In the genomic region with DNA sequence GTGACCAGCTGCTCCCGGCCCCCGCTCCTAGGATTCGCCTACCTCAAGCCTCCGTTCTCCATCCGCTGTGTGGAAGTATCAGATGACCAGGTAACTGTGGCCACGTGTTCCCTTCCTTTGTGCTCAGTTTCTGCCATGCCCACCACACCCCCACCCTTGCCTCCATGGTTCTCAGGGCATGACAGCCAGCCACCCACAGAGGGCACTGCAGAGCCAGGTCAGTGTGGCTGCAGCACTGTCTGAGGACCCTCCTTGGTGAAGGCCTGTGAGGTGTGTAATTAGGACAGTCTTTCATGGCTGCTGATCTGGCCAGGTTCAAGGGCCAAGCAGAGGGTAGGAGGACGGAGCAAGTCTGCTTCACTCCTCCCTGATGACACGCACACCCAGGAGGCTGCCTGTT, we compare ENCODE assay signal across 12 mouse cellular contexts. TPM values are rescaled to one million over a fixed set of nuclear protein-coding genes. Genes with fewer than 3 reads are reported as not detected.
DNase-seq lines count a peak whose midpoint lies in the region; ATAC-seq and TF ChIP-seq lines count a peak whose summit lies in the region.
"Had no signal": no experiment of that assay in that cellular context is flagged by ENCODE, and none has a peak within 500 bp of the region (broad histone marks: within the 10 kb centered on the region; RNA-seq: fewer than 3 reads in every experiment).

No protein-coding gene starts in this region.

- H3K4me2 ChIP-seq in liver, postnatal 0 days (ENCODE audit: low read depth, low read length) = no peak overlapping the region
- H3K4me2 ChIP-seq: heart, embryonic 15.5 days; neural tube, embryonic 12.5 days had no signal

- WGBS in liver, postnatal 0 days (ENCODE audit: insufficient replicate concordance) = 81% methylated on average over 8 of the region's 8 CpGs
- 90% methylated on average over 8 of the region's 8 CpGs for WGBS in bone marrow, adult 2 months

- H3K4me3 ChIP-seq in gastrocnemius, adult 2 months = no peak overlapping the region
- H3K4me3 ChIP-seq in liver, postnatal 0 days (ENCODE audit: low read depth, low read length) = no peak overlapping the region
- H3K4me3 ChIP-seq in bone marrow, adult 2 months (replicated peaks; ENCODE audit: control insufficient read depth, low read depth, low read length) = no peak overlapping the region
- H3K4me3 ChIP-seq: heart, embryonic 15.5 days; neural tube, embryonic 12.5 days had no signal

- no peak for DNase-seq in gastrocnemius, adult 2 months
- DNase-seq in gastrocnemius, postnatal 14 days = no peak
- DNase-seq in liver, postnatal 0 days = no peak
- DNase-seq in liver = no peak
- peak; percentile 63 for DNase-seq in retina, embryonic 14.5 days (ENCODE audit: low spot score)
- no peak for DNase-seq in urinary bladder, postnatal 36 days (ENCODE audit: low spot score in 2 of 2)
- no peak for DNase-seq in gastrocnemius, postnatal 10 days
- DNase-seq: cerebellum, adult 8-10 months had no signal

- H3K9ac ChIP-seq in liver, postnatal 0 days (replicated peaks) = no peak overlapping the region
- H3K9ac ChIP-seq: heart, embryonic 15.5 days; neural tube, embryonic 12.5 days had no signal

- TF ChIP-seq EP300 in liver, postnatal 0 days (IDR thresholded peaks at IDR 0.05; ENCODE audit: low read depth) = no peak

- TF ChIP-seq POLR2A in bone marrow, adult 2 months (IDR thresholded peaks at IDR 0.05; ENCODE audit: borderline replicate concordance, control insufficient read depth, low read depth, low read length) = no peak

- H3K27ac ChIP-seq in gastrocnemius, adult 2 months = no peak overlapping the region
- H3K27ac ChIP-seq in liver, postnatal 0 days (ENCODE audit: low read depth) = no peak overlapping the region
- no peak overlapping the region for H3K27ac ChIP-seq in bone marrow, adult 2 months (ENCODE audit: control insufficient read depth, insufficient read depth, low read depth, low read length, poor library complexity)
- H3K27ac ChIP-seq: heart, embryonic 15.5 days; neural tube, embryonic 12.5 days had no signal

- peaks cover 6% of the 10 kb centered on the region; the same call in 1 of the 2 replicates for H3K4me1 ChIP-seq in liver, postnatal 0 days (ENCODE audit: insufficient read depth)
- H3K4me1 ChIP-seq in bone marrow, adult 2 months (ENCODE audit: control insufficient read depth, insufficient read depth, low read length) = no peaks in the 10 kb centered on the region

- intact Hi-C loops in gastrocnemius, adult 2 months (cut with DNase I) = no loop called here
- intact Hi-C loops in gastrocnemius, postnatal 14 days (cut with DNase I; ENCODE audit: low total_unique reads) = no loop called here

- H3K27me3 ChIP-seq in liver, postnatal 0 days (ENCODE audit: insufficient read depth, low read length) = no peaks in the 10 kb centered on the region
- H3K27me3 ChIP-seq: heart, embryonic 15.5 days; neural tube, embryonic 12.5 days; Patski had no signal

- peaks cover 58% of the 10 kb centered on the region for H3K36me3 ChIP-seq in liver, postnatal 0 days (replicated peaks; ENCODE audit: insufficient read depth, low read length)

- no peak for ATAC-seq in liver, postnatal 0 days
- ATAC-seq: Patski had no signal

- peak; percentile 33 for TF ChIP-seq CTCF in gastrocnemius, adult 2 months (IDR thresholded peaks at IDR 0.05)
- peak; percentile 48 for TF ChIP-seq CTCF in liver, postnatal 0 days (IDR thresholded peaks at IDR 0.05; ENCODE audit: low read depth)
- TF ChIP-seq CTCF in bone marrow, adult 2 months (IDR thresholded peaks at IDR 0.05; ENCODE audit: control insufficient read depth, insufficient read depth, low read length) = peak; percentile 26; the same call in 1 of the 2 replicates

- H3K9me3 ChIP-seq in liver, postnatal 0 days (ENCODE audit: low read length) = no peaks in the 10 kb centered on the region
- H3K9me3 ChIP-seq: heart, embryonic 15.5 days; neural tube, embryonic 12.5 days had no signal

RNA-seq across cellular contexts. Expression of a gene that starts 25.3 kb away (rescaled TPM):
- total RNA-seq in gastrocnemius, adult 2 months (2021) = 10 to 100 TPM; 17.3 to 19.0 TPM
- 10 to 100 TPM in 1 of 2 experiments, 1 to 10 TPM in 1; 9.9 to 11.4 TPM for total RNA-seq in gastrocnemius, postnatal 14 days (2021)
- 3.8 and 4.5 TPM in 2 replicates for polyA plus RNA-seq in liver, postnatal 0 days (2015; fragmentation: Nextera tagmentation; extraction: Ambion mirVana)
- polyA plus RNA-seq in bone marrow, adult 2 months (2011; ENCODE audit: insufficient read depth, insufficient read length, low replicate concordance, missing spikeins) = 6.2 and 9.1 TPM in 2 replicates
- 10 to 100 TPM; 10.4 to 11.0 TPM for total RNA-seq in gastrocnemius, postnatal 10 days (2021)

RNA-seq across cellular contexts. Expression of a gene that starts 25.5 kb away (rescaled TPM):
- total RNA-seq in gastrocnemius, adult 2 months (2021) = 10 to 100 TPM in 1 of 2 experiments, 1 to 10 TPM in 1; 9.6 to 10.3 TPM
- 10 to 100 TPM in 1 of 2 experiments, 1 to 10 TPM in 1; 9.1 to 13.8 TPM for total RNA-seq in gastrocnemius, postnatal 14 days (2021)
- polyA plus RNA-seq in liver, postnatal 0 days (2015; fragmentation: Nextera tagmentation; extraction: Ambion mirVana) = 9.4 and 10.7 TPM in 2 replicates
- 6.7 and 7.7 TPM in 2 replicates for polyA plus RNA-seq in bone marrow, adult 2 months (2011; ENCODE audit: insufficient read depth, insufficient read length, low replicate concordance, missing spikeins)
- total RNA-seq in gastrocnemius, postnatal 10 days (2021) = 10 to 100 TPM; 13.8 to 15.1 TPM

RNA-seq across cellular contexts. Expression of a gene that starts 38.1 kb away (rescaled TPM):
- 100 to 1,000 TPM; 116 to 120 TPM for total RNA-seq in gastrocnemius, adult 2 months (2021)
- total RNA-seq in gastrocnemius, postnatal 14 days (2021) = 10 to 100 TPM; 64.7 to 67.5 TPM
- 11.1 and 11.3 TPM in 2 replicates for polyA plus RNA-seq in liver, postnatal 0 days (2015; fragmentation: Nextera tagmentation; extraction: Ambion mirVana)
- polyA plus RNA-seq in bone marrow, adult 2 months (2011; ENCODE audit: insufficient read depth, insufficient read length, low replicate concordance, missing spikeins) = 27.8 and 51.0 TPM in 2 replicates
- 10 to 100 TPM; 52.3 to 55.6 TPM for total RNA-seq in gastrocnemius, postnatal 10 days (2021)

RNA-seq across cellular contexts. Expression of a gene that starts 38.2 kb away (rescaled TPM):
- total RNA-seq in gastrocnemius, adult 2 months (2021) = 10 to 100 TPM; 16.8 to 21.1 TPM
- total RNA-seq in gastrocnemius, postnatal 14 days (2021) = 10 to 100 TPM; 24.2 to 25.0 TPM
- 16.4 and 17.4 TPM in 2 replicates for polyA plus RNA-seq in liver, postnatal 0 days (2015; fragmentation: Nextera tagmentation; extraction: Ambion mirVana)
- polyA plus RNA-seq in bone marrow, adult 2 months (2011; ENCODE audit: insufficient read depth, insufficient read length, low replicate concordance, missing spikeins) = 17.4 and 29.7 TPM in 2 replicates
- total RNA-seq in gastrocnemius, postnatal 10 days (2021) = 10 to 100 TPM; 28.3 to 30.8 TPM
